Mouse (Mus musculus) stomach, postnatal 0 days (tissue): ENCODE data around the gene Cnot10. TPM values are rescaled to one million over a fixed set of nuclear protein-coding genes. Genes with fewer than 3 reads are reported as not detected.

Experiments used
- ATAC-seq: fragments of 200-750 bp; cut with Nextera tagmentation; 2 replicates; pipeline ENCODE4 v1.8.0; 2017; ENCODE audit not compliant: low FRiP score, low TSS enrichment
- DNase-seq: peaks from one replicate; pipeline ENCODE4 v3.0.0-alpha.2; 2016; ENCODE audit warnings: low spot score
- H3K27ac ChIP-seq: fragments of 300-500 bp; sonication (generic); replicated peaks from 2 replicates; pipeline ENCODE4 v1.5.1; 2014; ENCODE audit warnings: mild to moderate bottlenecking, control low read depth
- H3K27me3 ChIP-seq: fragments of 300-500 bp; sonication (generic); 2 replicates; pipeline ENCODE4 v1.6.1; 2014; ENCODE audit warnings: low read length; ENCODE audit not compliant: control insufficient read depth, insufficient read depth
- H3K36me3 ChIP-seq: fragments of 300-500 bp; sonication (generic); 2 replicates; pipeline ENCODE4 v1.6.1; 2014; ENCODE audit warnings: low read length, mixed read lengths; ENCODE audit not compliant: control insufficient read depth, insufficient read depth
- H3K4me1 ChIP-seq: fragments of 300-500 bp; sonication (generic); replicated peaks from 2 replicates; pipeline ENCODE4 v1.6.1; 2014; ENCODE audit warnings: antibody characterized with exemption; ENCODE audit not compliant: control insufficient read depth, insufficient read depth
- H3K4me2 ChIP-seq: fragments of 300-500 bp; sonication (generic); replicated peaks from 2 replicates; pipeline ENCODE4 v1.6.1; 2014; ENCODE audit warnings: low read depth, mild to moderate bottlenecking, control low read depth, moderate library complexity
- H3K4me3 ChIP-seq: fragments of 300-500 bp; sonication (generic); 2 replicates; pipeline ENCODE4 v1.5.1; 2014; ENCODE audit warnings: low read depth, low read length, control low read depth
- H3K9ac ChIP-seq: fragments of 300-500 bp; sonication (generic); 2 replicates; pipeline ENCODE4 v1.6.1; 2014; ENCODE audit warnings: mild to moderate bottlenecking, low read length, control low read depth, mixed read lengths
- H3K9me3 ChIP-seq: fragments of 300-500 bp; sonication (generic); 2 replicates; pipeline ENCODE4 v1.6.1; 2016; ENCODE audit warnings: low read length; ENCODE audit not compliant: control insufficient read depth
- CTCF ChIP-seq: IDR thresholded peaks from 2 replicates; pipeline ENCODE4 v1.5.1; 2016; ENCODE audit warnings: antibody characterized with exemption, low read depth, mild to moderate bottlenecking, moderate library complexity
- EP300 ChIP-seq: optimal IDR thresholded peaks from 2 replicates; pipeline ENCODE3; 2016; ENCODE audit warnings: antibody characterized with exemption
- WGBS: fragments of 180-500 bp; shearing (Covaris S2); extraction: QIAGEN DNeasy Blood & Tissue Kit; methylation state at CpG from one replicate; pipeline ENCODE4 v1.1.7; 2014; 5-methylcytosine and 5-hydroxymethylcytosine counted together
- polyA plus RNA-seq: library from polyadenylated mRNA; unstranded; fragments of >200 nt; fragmentation: Nextera tagmentation; extraction: Ambion mirVana; gene quantifications from 2 replicates; pipeline ENCODE4 v1.2.1, GENCODE M21; 2015

The Cnot10 gene
- 24.4 and 26.4 TPM in 2 replicates for polyA plus RNA-seq

DNA sequence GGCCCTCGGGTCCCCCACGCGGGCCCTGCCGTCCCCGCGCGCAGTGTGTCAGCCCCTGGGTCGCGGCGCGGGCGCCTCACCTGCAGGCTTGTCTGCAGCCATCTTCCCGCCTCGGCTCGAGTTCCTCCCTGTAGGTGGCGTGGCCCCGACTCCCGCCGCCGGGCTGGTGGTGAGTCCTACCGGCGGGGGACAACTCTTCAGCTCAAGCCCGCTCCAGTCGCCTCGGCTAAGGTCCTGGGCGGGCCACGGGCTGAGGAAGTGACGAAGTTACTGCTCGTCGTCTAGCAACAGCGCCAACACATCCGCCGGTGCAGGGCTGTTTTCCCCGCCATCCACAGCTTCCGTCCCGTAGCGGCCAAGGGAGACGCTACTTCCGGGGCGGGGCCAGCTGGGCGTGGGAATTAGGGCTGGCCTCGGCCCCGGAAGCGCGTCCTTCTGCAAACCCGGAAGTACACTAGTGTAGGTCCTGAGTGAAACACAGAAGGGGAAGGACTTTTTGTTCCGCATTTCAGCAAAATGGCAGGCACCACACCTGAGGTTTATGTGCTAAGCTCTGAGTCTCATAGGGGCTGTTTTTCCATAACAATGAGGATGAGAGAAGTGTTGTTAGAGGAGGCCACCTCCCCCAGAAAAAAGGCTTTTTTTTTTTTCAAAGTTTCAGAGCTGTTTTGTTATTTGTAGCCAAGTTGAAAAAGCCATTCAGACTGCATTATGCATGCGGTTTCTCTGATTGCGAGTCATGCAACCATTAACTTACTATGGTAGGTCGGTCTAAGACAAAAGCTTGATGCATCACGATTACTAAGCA is at the start of gene Cnot10:
Gene Cnot10 (minus strand): TSS at position 346 of the 808 bp plus-strand sequence.
- TF ChIP-seq EP300 (no peak), CTCF (peak; percentile 70)
- H3K4me1 ChIP-seq, result no peaks in the 10 kb centered on the region
- H3K27me3 ChIP-seq, result 0 out of 2 replicates have a peak, but pooled peaks cover 2% of the 10 kb centered on the region
- peak within 1 kb of the TSS; percentile 93 for H3K27ac ChIP-seq
- peak within 1 kb of the TSS; percentile 84 for H3K4me3 ChIP-seq
- peak within 1 kb of the TSS; percentile 71 for H3K4me2 ChIP-seq
- no peaks in the 10 kb centered on the region for H3K9me3 ChIP-seq
- H3K36me3 ChIP-seq, result no peaks in the 10 kb centered on the region
- DNase-seq (peak; percentile 99), ATAC-seq (peak; percentile 100)
- peak within 1 kb of the TSS; percentile 80 for H3K9ac ChIP-seq
- 3% methylated on average over 49 of the region's 51 CpGs for WGBS

DNA sequence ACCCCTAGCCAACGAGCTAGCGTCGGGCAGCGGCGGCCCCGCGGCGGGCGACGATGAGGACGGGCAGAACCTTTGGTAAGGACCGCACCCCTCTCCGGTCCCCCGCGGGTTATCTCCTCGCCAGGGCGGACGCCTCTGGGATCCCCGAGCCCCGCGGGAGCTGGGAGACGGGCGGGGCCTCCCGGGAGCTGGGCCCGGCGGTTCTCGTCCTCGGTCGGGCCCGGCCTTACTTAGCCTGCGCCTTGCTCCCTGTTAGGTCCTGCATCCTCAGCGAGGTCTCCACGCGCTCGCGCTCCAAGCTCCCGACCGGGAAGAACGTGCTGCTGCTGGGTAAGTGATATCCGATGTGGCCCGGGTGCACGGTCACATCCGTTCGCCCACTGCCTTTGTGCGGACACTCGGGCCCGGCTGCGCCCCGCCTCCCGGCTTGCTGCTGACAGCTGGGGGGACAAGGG is 49.0 kb upstream of the Cnot10 start:
- no peaks in the 10 kb centered on the region for H3K27me3 ChIP-seq
- ATAC-seq (peak; percentile 72), DNase-seq (no peak)
- H3K4me3 ChIP-seq, result peak overlapping the region; percentile 90
- H3K9ac ChIP-seq, result peak overlapping the region; percentile 87
- 0 out of 2 replicates have a peak, but pooled peaks cover 3% of the 10 kb centered on the region for H3K36me3 ChIP-seq
- TF ChIP-seq EP300, result no peak
- TF ChIP-seq CTCF, result no peak
- peak overlapping the region; percentile 96 for H3K27ac ChIP-seq
- peak overlapping the region; percentile 75 for H3K4me2 ChIP-seq
- no peaks in the 10 kb centered on the region; the same call in 1 of the 2 replicates for H3K4me1 ChIP-seq
- H3K9me3 ChIP-seq, result no peaks in the 10 kb centered on the region
- WGBS, result under 1% methylated on average over 50 of the region's 50 CpGs

GRCm38 (mm10) chr9:114688252-114688952 is 48.4 kb upstream of the Cnot10 start, which contains the start of gene Dync1li1:
Gene Dync1li1 (plus strand): TSS chr9:114688790.
- H3K27ac ChIP-seq, result peak within 1 kb of the TSS; percentile 96
- peak within 1 kb of the TSS; percentile 90 for H3K4me3 ChIP-seq
- peak within 1 kb of the TSS; percentile 75 for H3K4me2 ChIP-seq
- peak; percentile 76 for TF ChIP-seq EP300
- no peak for TF ChIP-seq CTCF
- H3K9me3 ChIP-seq, result no peaks in the 10 kb centered on the region
- H3K36me3 ChIP-seq, result 0 out of 2 replicates have a peak, but pooled peaks cover 3% of the 10 kb centered on the region
- under 1% methylated on average over 47 of the region's 57 CpGs for WGBS
- DNase-seq (peak; percentile 99), ATAC-seq (peak; percentile 97)
- no peaks in the 10 kb centered on the region for H3K27me3 ChIP-seq
- H3K9ac ChIP-seq, result peak within 1 kb of the TSS; percentile 87
- no peaks in the 10 kb centered on the region; the same call in 1 of the 2 replicates for H3K4me1 ChIP-seq

GRCm38 (mm10) chr9:114687639-114688038 is 47.7 kb upstream of the Cnot10 start:
- no peaks in the 10 kb centered on the region for H3K27me3 ChIP-seq
- no peak for TF ChIP-seq CTCF
- no peak for TF ChIP-seq EP300
- no peak for DNase-seq
- 76% methylated on average over 13 of the region's 13 CpGs for WGBS
- no peaks in the 10 kb centered on the region for H3K9me3 ChIP-seq
- peak overlapping the region; percentile 90; the same call in 1 of the 2 replicates for H3K4me3 ChIP-seq
- no peaks in the 10 kb centered on the region for H3K36me3 ChIP-seq
- H3K27ac ChIP-seq, result no peak overlapping the region
- no peaks in the 10 kb centered on the region; the same call in 1 of the 2 replicates for H3K4me1 ChIP-seq
- peak overlapping the region; percentile 72; the same call in 1 of the 2 replicates for H3K4me2 ChIP-seq
- peak overlapping the region; percentile 87 for H3K9ac ChIP-seq
- no peak for ATAC-seq

GRCm38 (mm10) chr9:114686245-114686644 is 46.3 kb upstream of the Cnot10 start:
- ATAC-seq (no peak), DNase-seq (no peak)
- Histone ChIP-seq H3K4me2 (no peak overlapping the region), H3K9me3 (no peaks in the 10 kb centered on the region), H3K9ac (no peak overlapping the region), H3K27me3 (no peaks in the 10 kb centered on the region), H3K27ac (no peak overlapping the region), H3K36me3 (no peaks in the 10 kb centered on the region), H3K4me1 (no peaks in the 10 kb centered on the region; the same call in 1 of the 2 replicates), H3K4me3 (no peak overlapping the region)
- 64% methylated on average over 7 of the region's 7 CpGs for WGBS
- TF ChIP-seq CTCF, result no peak
- no peak for TF ChIP-seq EP300
